Mouse (Mus musculus): ENCODE results near the gene Efcc1. TPM values are rescaled to one million over a fixed set of nuclear protein-coding genes. Genes with fewer than 3 reads are reported as not detected.

Gene Efcc1
- total RNA-seq, 1 experiment from 2014 or later, result 14.8 TPM

GRCm38 (mm10) chr6:87788896-87789587, 58.4 kb downstream of the Efcc1 start:
- peak; percentile 57 to 68 for ATAC-seq (replicated peaks in 1 of 2; ENCODE audit: insufficient read depth in 1 of 2, low FRiP score in 2 of 2, low TSS enrichment in 1 of 2, low read depth in 1 of 2, poor library complexity in 2 of 2, severe bottlenecking in 2 of 2)

GRCm38 (mm10) chr6:87789791-87790190, 59.1 kb downstream of the Efcc1 start:
- ATAC-seq (replicated peaks in 1 of 2; ENCODE audit: insufficient read depth in 1 of 2, low FRiP score in 2 of 2, low TSS enrichment in 1 of 2, low read depth in 1 of 2, poor library complexity in 2 of 2, severe bottlenecking in 2 of 2), result no peak

- peak; percentile 72 to 73 for ATAC-seq (replicated peaks in 1 of 2; ENCODE audit: insufficient read depth in 1 of 2, low FRiP score in 2 of 2, low TSS enrichment in 1 of 2, low read depth in 1 of 2, poor library complexity in 2 of 2, severe bottlenecking in 2 of 2)
Measured at GRCm38 (mm10) chr6:87790779-87791480, 60.3 kb downstream of the Efcc1 start.

- ATAC-seq (replicated peaks in 1 of 2; ENCODE audit: insufficient read depth in 1 of 2, low FRiP score in 2 of 2, low TSS enrichment in 1 of 2, low read depth in 1 of 2, poor library complexity in 2 of 2, severe bottlenecking in 2 of 2), result no peak
Measured at GRCm38 (mm10) chr6:87791826-87792225, 61.2 kb downstream of the Efcc1 start.

GRCm38 (mm10) chr6:87793821-87794510, 63.3 kb downstream of the Efcc1 start:
- ATAC-seq (replicated peaks in 1 of 2; ENCODE audit: insufficient read depth in 1 of 2, low FRiP score in 2 of 2, low TSS enrichment in 1 of 2, low read depth in 1 of 2, poor library complexity in 2 of 2, severe bottlenecking in 2 of 2), result no peak

GRCm38 (mm10) chr6:87795385-87796150, 64.9 kb downstream of the Efcc1 start:
- no peak for ATAC-seq (replicated peaks in 1 of 2; ENCODE audit: insufficient read depth in 1 of 2, low FRiP score in 2 of 2, low TSS enrichment in 1 of 2, low read depth in 1 of 2, poor library complexity in 2 of 2, severe bottlenecking in 2 of 2)

- no peak for ATAC-seq (replicated peaks in 1 of 2; ENCODE audit: insufficient read depth in 1 of 2, low FRiP score in 2 of 2, low TSS enrichment in 1 of 2, low read depth in 1 of 2, poor library complexity in 2 of 2, severe bottlenecking in 2 of 2)
Measured at GRCm38 (mm10) chr6:87796251-87796880, 65.7 kb downstream of the Efcc1 start.

GRCm38 (mm10) chr6:87797321-87797720, 66.7 kb downstream of the Efcc1 start:
- ATAC-seq (replicated peaks in 1 of 2; ENCODE audit: insufficient read depth in 1 of 2, low FRiP score in 2 of 2, low TSS enrichment in 1 of 2, low read depth in 1 of 2, poor library complexity in 2 of 2, severe bottlenecking in 2 of 2), result no peak

- no peak for ATAC-seq (replicated peaks in 1 of 2; ENCODE audit: insufficient read depth in 1 of 2, low FRiP score in 2 of 2, low TSS enrichment in 1 of 2, low read depth in 1 of 2, poor library complexity in 2 of 2, severe bottlenecking in 2 of 2)
Measured at GRCm38 (mm10) chr6:87799576-87799975, 68.9 kb downstream of the Efcc1 start.

GRCm38 (mm10) chr6:87802462-87802861, 71.8 kb downstream of the Efcc1 start:
- no peak for ATAC-seq (replicated peaks in 1 of 2; ENCODE audit: insufficient read depth in 1 of 2, low FRiP score in 2 of 2, low TSS enrichment in 1 of 2, low read depth in 1 of 2, poor library complexity in 2 of 2, severe bottlenecking in 2 of 2)

- no peak for ATAC-seq (replicated peaks in 1 of 2; ENCODE audit: insufficient read depth in 1 of 2, low FRiP score in 2 of 2, low TSS enrichment in 1 of 2, low read depth in 1 of 2, poor library complexity in 2 of 2, severe bottlenecking in 2 of 2)
Measured at GRCm38 (mm10) chr6:87804036-87804435, 73.4 kb downstream of the Efcc1 start.

GRCm38 (mm10) chr6:87804886-87805285, 74.2 kb downstream of the Efcc1 start:
- ATAC-seq (replicated peaks in 1 of 2; ENCODE audit: insufficient read depth in 1 of 2, low FRiP score in 2 of 2, low TSS enrichment in 1 of 2, low read depth in 1 of 2, poor library complexity in 2 of 2, severe bottlenecking in 2 of 2), result no peak

- no peak for ATAC-seq (replicated peaks in 1 of 2; ENCODE audit: insufficient read depth in 1 of 2, low FRiP score in 2 of 2, low TSS enrichment in 1 of 2, low read depth in 1 of 2, poor library complexity in 2 of 2, severe bottlenecking in 2 of 2)
Measured at GRCm38 (mm10) chr6:87805448-87805847, 74.8 kb downstream of the Efcc1 start.

Other genes with a start within 250 kb of the Efcc1 start
- gene Arhgap25, start 197.6 kb upstream of the Efcc1 start, total RNA-seq (2017), result 59.3 and 82.2 TPM in 2 replicates
- 0.06 and 0.55 TPM in 2 replicates for gene Prokr1, start 140.1 kb upstream of the Efcc1 start, total RNA-seq (2017)
- gene Aplf, start 58.7 kb upstream of the Efcc1 start, total RNA-seq (2017), result 16.6 and 20.9 TPM in 2 replicates
- gene Gp9, start 47.2 kb downstream of the Efcc1 start, total RNA-seq (2017), result 3.6 and 9.3 TPM in 2 replicates
- 17.5 and 27.6 TPM in 2 replicates for gene Rab43, start 81.3 kb downstream of the Efcc1 start, total RNA-seq (2017)
- 18.1 and 24.7 TPM in 2 replicates for gene Gm45140, start 104.9 kb downstream of the Efcc1 start, total RNA-seq (2017)
- 131 and 197 TPM in 2 replicates for gene Isy1, start 107.9 kb downstream of the Efcc1 start, total RNA-seq (2017)
- gene Cnbp, start 120.2 kb downstream of the Efcc1 start, total RNA-seq (2017), result 1,326 and 1,457 TPM in 2 replicates
- gene Copg1, start 156.9 kb downstream of the Efcc1 start, total RNA-seq (2017), result 70.8 and 72.2 TPM in 2 replicates
- 31.2 and 75.3 TPM in 2 replicates for gene Hmces, start 183.1 kb downstream of the Efcc1 start, total RNA-seq (2017)

Data from hematopoietic stem cell, adult 5-6 weeks (primary cell).